Mouse (Mus musculus) kidney, postnatal 36 days (tissue): ENCODE data around the gene Atf1.

Source experiments
- DNase-seq, 2 experiments: peaks; one replicate each; pipeline ENCODE4 v3.0.0; 2021 to 2022; ENCODE audit warnings: mixed read lengths in 2 of 2

Atf1 gene

GRCm38 (mm10) chr15:100216173-100216572 is 11.4 kb upstream of the Atf1 start:
- DNase-seq = no peak

- no peak for DNase-seq
Measured at GRCm38 (mm10) chr15:100218018-100218417, 9.6 kb upstream of the Atf1 start.

- DNase-seq = no peak
Measured at GRCm38 (mm10) chr15:100219396-100219795, 8.2 kb upstream of the Atf1 start.

GRCm38 (mm10) chr15:100220916-100221315 is 6.7 kb upstream of the Atf1 start:
- no peak for DNase-seq

- no peak for DNase-seq
Measured at GRCm38 (mm10) chr15:100225381-100225780, 2.2 kb upstream of the Atf1 start.

- no peak for DNase-seq
Measured at GRCm38 (mm10) chr15:100225891-100226290, 1.7 kb upstream of the Atf1 start.

GRCm38 (mm10) chr15:100227031-100227662 is 472 bp upstream of the Atf1 start:
- peak; percentile 29 to 40 for DNase-seq

GRCm38 (mm10) chr15:100228535-100229336 is 1.1 kb downstream of the Atf1 start:
- DNase-seq = no peak

- DNase-seq = peak in 1 of 2 experiments; percentile 18
Measured at GRCm38 (mm10) chr15:100230655-100231054, 3.0 kb downstream of the Atf1 start.

- DNase-seq = peak in 1 of 2 experiments; percentile 21
Measured at GRCm38 (mm10) chr15:100231616-100232525, 4.3 kb downstream of the Atf1 start.

- no peak for DNase-seq
Measured at GRCm38 (mm10) chr15:100235208-100235965, 7.8 kb downstream of the Atf1 start.

- DNase-seq = no peak
Measured at GRCm38 (mm10) chr15:100236952-100237351, 9.3 kb downstream of the Atf1 start.

GRCm38 (mm10) chr15:100241780-100242179 is 14.2 kb downstream of the Atf1 start:
- DNase-seq = no peak

- no peak for DNase-seq
Measured at GRCm38 (mm10) chr15:100245951-100246350, 18.3 kb downstream of the Atf1 start.

GRCm38 (mm10) chr15:100247296-100247695 is 19.7 kb downstream of the Atf1 start:
- DNase-seq = no peak

GRCm38 (mm10) chr15:100248665-100249433 is 21.2 kb downstream of the Atf1 start:
- DNase-seq = no peak

GRCm38 (mm10) chr15:100251153-100251780 is 23.6 kb downstream of the Atf1 start:
- peak in 1 of 2 experiments; percentile 29 for DNase-seq

- no peak for DNase-seq
Measured at GRCm38 (mm10) chr15:100256386-100256785, 28.8 kb downstream of the Atf1 start.

- DNase-seq = no peak
Measured at GRCm38 (mm10) chr15:100257305-100257704, 29.7 kb downstream of the Atf1 start.

GRCm38 (mm10) chr15:100258646-100259425 is 31.2 kb downstream of the Atf1 start:
- DNase-seq = no peak
